Mouse (Mus musculus): ENCODE measurements at regions not wholly inside any gene's neighbourhood (a gene's known extent, or its start where the extent isn't known, plus 50 kb on each side); places are given as distances from the start of the nearest gene placed in this dataset.

DNA sequence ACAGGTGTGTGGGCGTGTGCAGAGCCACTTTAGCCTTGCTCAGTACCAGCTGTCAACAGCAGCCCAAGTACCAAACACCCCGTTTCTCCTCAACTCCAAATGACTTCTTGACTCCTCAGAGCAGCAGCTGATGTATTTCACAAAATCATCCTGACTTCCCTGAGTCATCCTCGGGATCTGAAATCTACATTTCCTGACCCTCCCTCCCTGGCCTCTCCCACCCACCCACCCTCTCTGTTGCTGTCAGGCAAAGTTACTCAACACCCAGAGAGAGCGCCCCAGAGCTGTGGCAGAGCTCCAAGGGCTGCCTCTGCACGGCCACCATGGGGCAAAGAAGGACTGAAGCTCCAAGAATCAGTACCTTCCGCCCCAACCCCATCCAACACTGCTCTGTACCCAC, 83.5 kb upstream of the Cyp1b1 start:
- DNase-seq, result no peak

DNA sequence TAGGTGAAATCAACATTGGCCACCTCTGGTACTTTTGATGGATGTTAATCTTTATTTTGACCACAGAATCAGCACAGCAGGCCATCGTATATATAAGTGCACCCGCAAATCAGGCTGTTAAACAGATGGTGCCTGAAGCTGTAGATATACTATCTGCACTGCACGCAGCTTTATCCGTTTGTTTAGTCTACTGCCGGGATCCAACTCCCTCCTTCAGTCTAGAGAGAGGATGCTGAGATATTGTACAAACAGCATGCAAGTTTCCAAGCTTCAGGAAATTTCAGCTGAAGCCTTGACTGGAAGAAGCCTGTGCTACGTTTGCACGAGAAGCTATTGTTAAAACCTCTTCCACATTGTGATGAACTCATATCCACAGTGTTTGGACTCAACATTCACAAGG, 75.3 kb upstream of the Cyp1b1 start:
- DNase-seq, result no peak

DNA sequence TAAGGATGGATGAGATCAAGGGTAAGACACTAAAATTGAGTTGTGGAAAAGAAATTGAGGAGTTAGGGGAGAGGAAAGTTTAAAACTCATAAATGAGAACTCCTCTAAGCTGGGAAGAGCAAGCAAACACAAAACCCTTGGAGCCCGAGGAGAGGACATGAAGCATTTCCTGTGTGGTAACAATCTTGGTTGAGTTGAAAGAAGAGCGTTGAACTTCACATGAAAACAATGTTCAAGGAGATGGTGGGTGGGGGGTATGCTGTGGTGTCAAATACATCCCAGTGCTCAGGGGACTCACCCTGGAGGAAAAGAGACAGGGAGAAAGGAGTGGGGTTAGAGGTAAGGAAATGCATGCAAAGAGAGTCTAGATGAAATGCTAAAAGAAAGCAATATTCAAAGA, 72.3 kb upstream of the Cyp1b1 start:
- DNase-seq, result no peak

DNA sequence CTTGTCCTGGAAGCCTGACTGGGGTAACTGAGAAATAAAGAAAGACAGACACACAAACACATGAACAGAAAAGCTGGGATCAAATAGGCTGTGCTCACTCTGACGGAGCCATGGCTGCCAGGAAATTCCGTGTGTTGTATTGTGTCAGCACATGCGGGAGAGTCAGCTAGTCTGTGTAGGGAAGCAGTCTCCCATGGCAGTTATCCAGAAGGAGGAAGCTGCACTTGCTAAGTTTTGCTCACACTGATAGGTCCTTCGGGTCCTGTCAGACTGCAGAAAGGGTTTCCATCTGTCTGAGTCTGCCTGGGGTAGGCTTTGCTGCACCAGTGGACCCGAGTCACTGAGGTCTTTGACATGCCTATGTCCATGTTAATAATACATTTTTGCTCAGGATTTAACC, 71.8 kb upstream of the Cyp1b1 start:
- no peak for DNase-seq

DNA sequence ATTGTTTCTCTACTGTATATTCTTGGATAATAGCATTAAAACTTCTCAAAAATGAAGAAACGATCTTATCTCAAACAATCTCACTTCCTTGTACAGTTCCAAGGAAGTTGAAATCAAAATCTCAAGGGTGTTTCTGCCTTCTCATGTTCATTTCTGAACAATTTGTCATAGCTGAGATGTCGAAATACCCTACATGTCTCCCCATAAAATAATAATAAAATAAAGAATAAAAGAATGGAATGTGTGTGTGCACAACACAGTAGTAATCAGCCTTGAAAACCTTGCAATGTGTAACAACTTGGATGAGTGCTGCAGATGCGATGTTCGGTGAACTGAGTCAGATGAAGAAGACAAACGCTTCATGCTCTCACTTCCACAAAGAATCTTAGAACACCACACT, 71.4 kb upstream of the Cyp1b1 start:
- DNase-seq, result no peak

DNA sequence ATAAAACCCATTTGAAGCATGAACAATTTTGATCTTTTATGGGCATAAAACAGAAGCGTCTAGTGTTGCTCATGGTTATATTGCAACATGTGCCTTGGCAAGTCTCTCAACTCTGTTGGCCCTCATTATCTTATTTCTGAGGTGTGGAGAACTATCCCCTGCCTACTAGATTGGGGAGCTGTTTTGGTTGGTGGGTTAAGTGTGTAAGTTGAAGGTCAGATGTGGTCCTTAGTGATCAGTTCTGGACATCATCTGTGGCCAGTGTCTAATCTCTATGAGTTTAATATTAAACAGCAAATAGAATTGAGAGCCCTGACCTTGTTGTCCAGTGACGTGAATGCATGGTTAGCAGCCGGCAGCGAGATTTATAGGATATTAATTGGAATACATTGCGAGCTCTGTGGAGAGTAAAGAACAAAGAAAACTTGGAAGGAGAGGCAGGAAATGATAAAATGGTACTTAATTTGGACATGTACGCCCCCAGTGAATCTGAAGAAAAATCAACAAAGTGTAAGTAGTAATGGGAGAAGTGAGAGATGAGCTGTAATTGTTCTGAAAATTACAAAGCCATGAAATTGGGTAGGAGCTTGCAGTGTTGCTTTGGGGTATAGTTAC, 69.5 kb upstream of the Cyp1b1 start:
- DNase-seq, result peak; percentile 37

DNA sequence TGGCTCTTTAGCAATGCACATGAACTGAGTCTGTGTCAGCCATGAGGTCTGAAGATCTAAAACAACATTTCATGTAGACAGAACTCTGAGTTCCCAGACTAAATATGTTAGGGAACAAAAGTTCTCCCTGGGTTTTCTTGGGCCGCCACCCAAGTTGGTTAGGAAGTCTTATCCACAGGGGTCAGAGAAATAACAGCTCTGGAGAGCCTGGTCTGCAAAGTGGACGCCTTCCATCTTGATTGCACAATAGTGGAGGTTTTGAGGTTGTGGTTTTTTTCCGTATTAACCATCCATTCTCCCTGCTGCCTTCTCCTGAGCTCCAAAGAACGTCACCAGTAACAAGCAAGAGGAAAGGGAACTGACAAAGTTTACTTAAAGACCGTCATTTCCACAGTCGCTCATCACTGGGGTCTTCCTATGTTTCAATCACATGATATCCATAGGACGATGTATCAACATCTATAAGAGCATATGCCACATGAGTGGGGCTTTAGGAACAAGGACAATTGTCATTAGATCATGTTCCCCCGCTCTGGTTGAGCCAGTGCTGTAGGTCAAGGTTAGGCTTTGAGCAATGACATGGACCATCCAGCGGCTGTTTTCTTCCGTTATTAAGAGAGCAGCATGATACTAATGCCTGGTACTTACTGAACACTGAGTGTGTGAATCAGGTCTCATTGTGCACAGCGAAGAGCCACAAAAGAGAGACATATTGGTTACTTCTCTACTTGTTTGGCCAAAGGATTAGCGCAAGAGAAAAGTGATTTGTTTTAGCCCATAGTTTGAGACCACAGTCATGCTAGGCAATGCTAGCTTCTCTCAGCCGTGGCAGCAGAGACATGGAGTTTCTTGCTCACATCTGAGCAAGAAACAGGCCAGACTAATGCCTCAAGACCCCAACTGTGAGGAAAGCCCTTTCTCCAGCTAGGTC, 67.1 kb upstream of the Cyp1b1 start:
- DNase-seq, result peak; percentile 72

DNA sequence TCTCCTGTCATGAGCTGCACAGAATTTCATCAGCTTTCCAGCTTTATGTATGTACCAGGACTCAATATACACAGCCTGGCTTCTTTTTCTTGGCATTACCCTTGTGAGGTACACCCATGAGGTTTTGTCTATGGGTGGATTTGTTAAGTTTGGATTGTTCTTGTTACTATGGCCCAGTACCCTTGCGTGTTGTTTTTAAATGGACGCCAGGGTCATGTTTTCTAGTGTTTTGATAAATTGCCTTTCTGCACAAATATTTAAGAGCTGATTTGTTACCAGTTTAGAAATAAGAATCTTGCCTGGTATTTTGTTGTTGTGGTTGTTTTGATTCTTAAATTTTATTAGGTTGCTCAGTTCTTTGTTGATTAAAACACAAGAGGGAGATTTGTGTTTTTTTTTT, 66.4 kb upstream of the Cyp1b1 start:
- DNase-seq, result no peak

DNA sequence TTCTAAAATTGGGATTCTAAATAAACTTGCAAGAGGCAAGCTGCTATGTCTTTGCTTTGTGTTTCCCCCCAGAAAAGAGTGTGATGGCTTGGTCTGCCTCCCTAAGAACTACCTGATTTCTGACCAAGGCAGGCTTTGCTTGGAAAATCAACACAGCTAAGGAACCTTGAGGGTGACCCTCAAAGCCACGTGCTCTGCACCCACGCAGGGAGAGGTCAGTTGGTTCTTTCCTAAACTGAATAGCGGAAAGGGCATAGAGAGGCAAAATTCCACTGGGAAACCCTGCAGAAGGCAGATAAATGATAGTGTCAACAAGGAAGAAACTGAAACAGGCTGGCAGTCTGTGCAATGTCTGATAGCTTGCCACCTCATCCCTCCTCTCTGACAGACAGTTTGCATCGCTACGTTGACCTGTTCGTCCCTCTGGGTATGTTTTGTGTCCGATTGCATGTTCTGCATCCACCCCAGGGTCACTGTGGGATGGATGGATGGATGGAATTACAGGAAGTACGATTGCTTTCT, 63.1 kb upstream of the Cyp1b1 start:
- DNase-seq, result peak; percentile 41

DNA sequence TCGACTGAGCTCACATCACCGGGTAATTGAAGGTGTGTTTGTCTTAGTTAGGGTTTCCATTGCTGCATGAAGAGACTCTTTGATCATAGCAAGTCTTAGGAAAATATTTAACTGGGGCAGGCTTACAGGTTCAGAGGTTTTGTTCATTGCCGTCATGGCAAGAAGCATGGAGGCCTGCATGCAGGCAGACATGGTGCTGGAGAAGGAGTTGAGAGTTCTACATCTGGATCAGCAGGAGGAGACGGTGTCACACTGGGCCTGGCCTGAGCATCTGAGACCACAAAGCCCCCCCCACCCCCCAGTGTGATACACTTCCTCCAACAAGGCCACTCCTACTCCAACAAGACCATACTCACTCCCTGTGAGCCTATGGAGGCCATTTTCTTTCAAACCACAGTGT, 61.3 kb upstream of the Cyp1b1 start:
- no peak for DNase-seq

DNA sequence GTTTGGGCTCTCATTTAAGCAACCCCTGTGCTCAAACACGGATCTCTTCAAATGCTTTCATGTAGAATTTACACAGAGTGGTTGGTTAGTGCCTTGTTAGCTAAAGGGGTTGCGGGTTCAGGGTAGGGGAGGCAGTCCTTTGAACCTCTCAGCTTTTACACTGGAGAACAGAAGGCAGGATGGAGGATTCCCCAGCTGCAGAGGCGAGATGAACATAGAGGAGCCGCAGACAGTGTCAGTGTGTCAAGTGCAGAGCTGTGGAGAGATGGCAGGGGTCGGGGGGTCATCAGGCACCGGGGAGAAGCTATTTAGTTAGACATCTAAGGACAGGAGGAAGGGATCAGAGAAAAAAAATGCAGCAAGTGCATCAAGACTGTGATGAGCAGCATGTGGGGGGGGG, 60.4 kb upstream of the Cyp1b1 start:
- no peak for DNase-seq

DNA sequence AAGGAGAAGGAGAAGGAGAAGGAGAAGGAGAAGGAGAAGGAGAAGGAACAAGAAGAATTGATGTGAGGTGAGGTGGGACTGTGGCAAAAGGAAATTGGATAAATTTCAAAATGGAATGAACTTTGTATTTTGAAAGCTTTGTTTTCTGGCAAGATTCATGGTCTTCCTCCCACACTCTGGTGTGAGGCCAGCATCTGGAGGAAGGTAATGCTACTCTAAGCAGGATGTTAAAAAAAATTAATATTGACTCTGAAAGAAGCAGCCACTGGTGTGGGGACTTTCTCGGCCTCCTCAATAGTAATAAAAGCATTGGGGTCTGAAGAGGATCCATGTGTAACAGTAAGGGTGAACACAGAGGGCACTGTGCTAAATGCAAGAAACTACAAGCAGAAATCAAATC, 59.4 kb upstream of the Cyp1b1 start:
- no peak for DNase-seq

DNA sequence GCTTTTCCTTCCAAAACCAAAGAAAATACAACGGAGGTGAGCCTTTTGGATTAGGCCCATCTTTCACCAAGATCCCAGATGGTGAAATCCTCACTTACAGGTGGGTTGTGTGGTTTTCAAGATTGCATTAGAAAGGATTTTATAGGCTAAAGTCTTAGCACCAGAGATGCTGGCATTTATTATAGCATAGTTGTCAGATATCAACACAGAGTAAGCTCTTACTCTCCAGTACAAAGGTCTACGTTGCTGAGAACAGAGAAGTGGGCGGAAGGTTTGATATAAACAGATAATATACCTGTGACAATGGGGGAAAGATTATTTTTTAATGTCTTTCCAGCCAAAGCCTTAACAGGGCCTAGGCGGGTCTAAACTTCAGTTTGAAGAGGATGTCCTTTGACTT, 57.4 kb upstream of the Cyp1b1 start:
- DNase-seq, result no peak

DNA sequence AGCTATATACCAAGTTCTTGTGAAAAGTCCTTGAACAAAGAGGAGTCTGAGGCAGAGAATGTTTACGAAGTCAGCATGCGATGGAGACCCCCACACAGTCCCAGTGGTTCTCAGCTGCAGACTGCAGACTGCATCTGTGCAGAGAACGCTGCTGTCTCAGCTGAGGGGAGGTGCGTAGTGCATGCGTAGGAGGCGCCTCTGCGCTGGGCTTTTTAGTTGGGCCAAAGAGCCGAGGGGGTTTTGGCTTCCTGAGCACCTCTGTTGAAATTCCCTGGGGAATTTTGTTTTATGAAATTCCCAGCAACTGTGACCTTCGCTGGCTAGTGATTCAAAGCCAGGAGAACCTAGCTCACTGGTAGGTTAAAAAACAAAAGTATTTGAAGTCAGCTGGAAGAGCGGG, 56.9 kb upstream of the Cyp1b1 start:
- no peak for DNase-seq

DNA sequence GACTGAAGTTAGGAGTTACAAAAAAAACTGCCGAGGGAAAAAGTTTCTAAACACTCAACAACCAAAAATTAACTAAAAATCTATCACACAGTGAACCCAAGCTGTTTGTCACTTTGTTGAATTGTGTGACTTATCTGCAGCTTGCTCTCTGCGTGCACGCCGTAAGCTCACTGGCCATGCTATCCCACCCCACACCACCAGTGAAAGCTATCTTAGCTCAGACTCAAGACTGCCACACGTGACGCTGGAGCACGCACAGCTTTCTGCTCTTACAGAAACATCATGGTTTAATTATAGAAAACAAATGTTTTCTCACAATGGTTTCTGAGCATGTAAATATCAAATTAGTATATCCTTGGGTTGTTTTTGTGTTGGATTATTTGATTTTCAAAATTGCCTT, 56.0 kb upstream of the Cyp1b1 start:
- DNase-seq, result no peak

DNA sequence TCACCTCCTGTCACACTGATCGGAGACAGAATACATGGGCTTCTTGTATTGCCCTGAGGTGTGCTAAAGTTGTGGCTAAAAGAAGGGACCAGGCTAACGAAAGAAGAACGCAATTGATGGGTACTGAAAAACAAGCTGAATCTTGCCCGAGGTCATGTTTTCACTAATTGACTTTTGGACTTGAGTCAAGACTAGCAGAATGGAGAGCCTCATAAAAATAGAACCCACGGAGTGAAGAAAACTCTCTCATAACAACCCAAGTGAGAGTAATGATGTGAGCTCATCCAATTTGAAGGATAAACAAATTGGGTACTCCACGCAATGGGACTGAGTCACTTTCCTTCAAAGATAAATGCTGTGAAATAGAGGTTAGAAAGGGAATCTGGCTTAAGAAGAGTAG, 55.0 kb upstream of the Cyp1b1 start:
- no peak for DNase-seq

DNA sequence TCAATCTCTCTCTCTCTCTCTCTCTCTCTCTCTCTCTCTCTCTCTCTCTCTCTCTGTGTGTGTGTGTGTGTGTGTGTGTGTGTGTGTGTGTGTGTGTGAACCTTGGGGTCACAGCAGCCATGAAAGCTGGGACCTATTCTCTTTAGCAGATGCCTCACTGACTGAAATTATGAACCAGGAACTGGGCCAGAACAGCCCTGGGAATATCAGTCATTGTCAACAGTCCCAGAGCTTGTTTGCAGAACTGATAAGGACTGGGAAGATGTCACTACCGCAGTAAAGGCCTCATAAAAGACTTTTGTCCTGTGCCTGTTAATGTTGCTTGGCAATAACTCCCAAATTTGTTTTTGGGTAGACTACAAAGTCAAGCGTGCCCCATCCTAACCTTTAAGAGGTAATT, 53.2 kb upstream of the Cyp1b1 start:
- peak; percentile 47 for DNase-seq

DNA sequence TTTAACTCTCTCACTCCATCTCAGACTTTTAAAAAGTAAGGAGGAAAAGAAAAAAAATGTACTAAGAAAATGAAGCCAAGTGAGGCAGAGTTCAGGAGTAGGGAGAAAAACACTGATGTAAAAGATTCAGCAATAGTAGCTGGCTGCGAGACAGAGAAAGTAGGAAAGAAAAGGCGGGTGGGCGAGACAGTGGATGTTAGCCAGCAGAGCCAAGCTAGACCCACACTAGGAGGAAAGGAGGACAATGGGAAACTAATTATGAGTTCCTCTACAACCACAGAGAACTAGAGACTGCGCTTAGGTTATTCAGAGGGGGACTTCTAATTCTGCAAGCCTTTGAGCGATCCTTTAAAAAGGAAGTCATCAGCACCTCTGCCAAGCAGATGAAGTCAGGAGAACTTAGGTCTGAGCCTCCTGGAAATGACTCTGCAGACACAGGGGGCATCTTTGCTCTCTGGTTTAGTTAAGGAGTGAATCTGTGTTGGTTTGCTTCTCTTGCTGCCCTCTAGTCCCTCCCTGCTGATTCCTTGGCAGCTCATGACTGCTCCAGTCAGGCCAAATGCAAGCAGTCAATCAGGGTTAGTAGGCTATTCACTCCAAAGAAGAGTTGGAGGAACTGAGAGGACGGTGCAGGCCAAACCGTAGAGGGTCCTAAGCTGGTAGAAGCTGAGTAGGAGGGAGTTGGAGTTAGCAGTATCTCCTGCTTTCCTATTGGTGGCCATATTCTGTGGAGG, 50.4 kb upstream of the Cyp1b1 start:
- no peak for DNase-seq
